Mouse (Mus musculus) hindbrain, embryonic 11.5 days (tissue): Measurements from ENCODE around the gene Cyb5r3. TPM values are rescaled to one million over a fixed set of nuclear protein-coding genes. Genes with fewer than 3 reads are reported as not detected.

Source experiments
- ATAC-seq: fragments of 200-750 bp; cut with Nextera tagmentation; 2 replicates; pipeline ENCODE4 v1.8.0; 2017; ENCODE audit warnings: mild to moderate bottlenecking, moderate TSS enrichment, moderate library complexity; ENCODE audit not compliant: low FRiP score
- DNase-seq: peaks from one replicate; pipeline ENCODE4 v3.0.0-alpha.2; 2015; ENCODE audit warnings: low spot score
- H3K27ac ChIP-seq: fragments of 300-500 bp; sonication (generic); 2 replicates; pipeline ENCODE4 v1.5.1; 2014; ENCODE audit warnings: mild to moderate bottlenecking, low read depth, low read length
- H3K27me3 ChIP-seq: fragments of 300-500 bp; sonication (generic); 2 replicates; pipeline ENCODE4 v1.6.1; 2014; ENCODE audit warnings: mild to moderate bottlenecking, low read length, moderate library complexity, mixed read lengths; ENCODE audit not compliant: control insufficient read depth, insufficient read depth
- H3K36me3 ChIP-seq: fragments of 300-500 bp; sonication (generic); 2 replicates; pipeline ENCODE4 v1.6.1; 2014; ENCODE audit warnings: mild to moderate bottlenecking, low read length, moderate library complexity, mixed read lengths; ENCODE audit not compliant: control insufficient read depth, insufficient read depth
- H3K4me1 ChIP-seq: fragments of 300-500 bp; sonication (generic); replicated peaks from 2 replicates; pipeline ENCODE4 v1.6.1; 2014; ENCODE audit warnings: low read length, mixed read lengths; ENCODE audit not compliant: control insufficient read depth, insufficient read depth
- H3K4me2 ChIP-seq: fragments of 300-500 bp; sonication (generic); replicated peaks from 2 replicates; pipeline ENCODE4 v1.6.1; 2014; ENCODE audit warnings: mild to moderate bottlenecking, low read depth, low read length
- H3K4me3 ChIP-seq: fragments of 300-500 bp; sonication (generic); 2 replicates; pipeline ENCODE4 v1.5.1; 2014; ENCODE audit warnings: low read depth, low read length
- H3K9ac ChIP-seq: fragments of 300-500 bp; sonication (generic); 2 replicates; pipeline ENCODE4 v1.6.1; 2014; ENCODE audit warnings: low read depth, low read length
- H3K9me3 ChIP-seq: fragments of 300-500 bp; sonication (generic); 2 replicates; pipeline ENCODE4 v1.6.1; 2016; ENCODE audit warnings: low read length; ENCODE audit not compliant: control insufficient read depth
- WGBS: fragments of 180-500 bp; shearing (Covaris S2); extraction: QIAGEN DNeasy Blood & Tissue Kit; methylation state at CpG from one replicate; pipeline ENCODE4 v1.1.7; 2014; 5-methylcytosine and 5-hydroxymethylcytosine counted together
- polyA plus RNA-seq: library from polyadenylated mRNA; unstranded; fragments of >200 nt; fragmentation: Nextera tagmentation; extraction: Ambion mirVana; gene quantifications from 2 replicates; pipeline ENCODE4 v1.2.1, GENCODE M21; 2014

The Cyb5r3 gene
- polyA plus RNA-seq, 1 experiment from 2014 or later = 205 TPM

GRCm38 (mm10) chr15:83204731-83205451 is 32.5 kb upstream of the Cyb5r3 start:
- Histone ChIP-seq H3K4me1 (no peaks in the 10 kb centered on the region), H3K4me2 (no peak overlapping the region), H3K4me3 (no peak overlapping the region), H3K9me3 (no peaks in the 10 kb centered on the region), H3K9ac (no peak overlapping the region), H3K27ac (no peak overlapping the region), H3K27me3 (no peaks in the 10 kb centered on the region), H3K36me3 (no peaks in the 10 kb centered on the region)
- DNase-seq = peak; percentile 77
- 0 out of 2 replicates have a peak, but pooled peaks have one; percentile 25 for ATAC-seq
- WGBS = 36% methylated on average over 7 of the region's 10 CpGs

- no peak for DNase-seq
- WGBS = 71% methylated on average over 4 of the region's 4 CpGs
- Histone ChIP-seq H3K4me3 (no peak overlapping the region), H3K4me2 (no peak overlapping the region), H3K27me3 (no peaks in the 10 kb centered on the region), H3K36me3 (no peaks in the 10 kb centered on the region), H3K4me1 (no peaks in the 10 kb centered on the region), H3K27ac (no peak overlapping the region), H3K9me3 (no peaks in the 10 kb centered on the region), H3K9ac (no peak overlapping the region)
- no peak for ATAC-seq
Measured at GRCm38 (mm10) chr15:83202412-83202811, 30.0 kb upstream of the Cyb5r3 start.

- 95% methylated on average over 4 of the region's 4 CpGs for WGBS
- Histone ChIP-seq H3K27ac (no peak overlapping the region), H3K9ac (no peak overlapping the region), H3K9me3 (no peaks in the 10 kb centered on the region), H3K4me1 (no peaks in the 10 kb centered on the region), H3K36me3 (no peaks in the 10 kb centered on the region), H3K4me3 (no peak overlapping the region), H3K4me2 (no peak overlapping the region), H3K27me3 (no peaks in the 10 kb centered on the region)
- ATAC-seq (no peak), DNase-seq (no peak)
Measured at GRCm38 (mm10) chr15:83193413-83193812, 21.0 kb upstream of the Cyb5r3 start.

GRCm38 (mm10) chr15:83182351-83182750 is 10.0 kb upstream of the Cyb5r3 start:
- DNase-seq (no peak), ATAC-seq (no peak)
- 82% methylated on average over 5 of the region's 5 CpGs for WGBS
- no peaks in the 10 kb centered on the region for H3K4me1 ChIP-seq
- no peaks in the 10 kb centered on the region for H3K36me3 ChIP-seq
- no peak overlapping the region for H3K9ac ChIP-seq
- H3K27ac ChIP-seq = no peak overlapping the region
- H3K9me3 ChIP-seq = no peaks in the 10 kb centered on the region
- no peaks in the 10 kb centered on the region for H3K27me3 ChIP-seq
- H3K4me2 ChIP-seq = no peak overlapping the region
- H3K4me3 ChIP-seq = no peak overlapping the region

GRCm38 (mm10) chr15:83181800-83182330 is 9.5 kb upstream of the Cyb5r3 start:
- Histone ChIP-seq H3K4me2 (no peak overlapping the region), H3K9ac (no peak overlapping the region), H3K4me1 (no peaks in the 10 kb centered on the region), H3K9me3 (no peaks in the 10 kb centered on the region), H3K36me3 (no peaks in the 10 kb centered on the region), H3K27me3 (no peaks in the 10 kb centered on the region), H3K4me3 (no peak overlapping the region), H3K27ac (no peak overlapping the region)
- no peak for DNase-seq
- WGBS = 52% methylated on average over 4 of the region's 4 CpGs
- no peak for ATAC-seq

GRCm38 (mm10) chr15:83180004-83180403 is 7.6 kb upstream of the Cyb5r3 start:
- 87% methylated on average over 6 of the region's 6 CpGs for WGBS
- no peak overlapping the region for H3K4me2 ChIP-seq
- no peaks in the 10 kb centered on the region for H3K36me3 ChIP-seq
- no peaks in the 10 kb centered on the region for H3K27me3 ChIP-seq
- H3K9me3 ChIP-seq = no peaks in the 10 kb centered on the region
- H3K4me3 ChIP-seq = no peak overlapping the region
- H3K9ac ChIP-seq = no peak overlapping the region
- no peaks in the 10 kb centered on the region for H3K4me1 ChIP-seq
- ATAC-seq (no peak), DNase-seq (no peak)
- H3K27ac ChIP-seq = no peak overlapping the region

GRCm38 (mm10) chr15:83176653-83177052 is 4.3 kb upstream of the Cyb5r3 start:
- no peaks in the 10 kb centered on the region for H3K36me3 ChIP-seq
- 87% methylated on average over 4 of the region's 4 CpGs for WGBS

GRCm38 (mm10) chr15:83173914-83174884 is 1.8 kb upstream of the Cyb5r3 start:
- WGBS = 88% methylated on average over 14 of the region's 14 CpGs
- Histone ChIP-seq H3K9me3 (no peaks in the 10 kb centered on the region), H3K27ac (no peak overlapping the region), H3K27me3 (no peaks in the 10 kb centered on the region), H3K4me2 (no peak overlapping the region), H3K4me1 (peaks cover 4% of the 10 kb centered on the region; the same call in 1 of the 2 replicates), H3K4me3 (no peak overlapping the region), H3K9ac (no peak overlapping the region), H3K36me3 (no peaks in the 10 kb centered on the region)
- ATAC-seq (no peak), DNase-seq (no peak)

More at GRCm38 (mm10) chr15:83176653-83177052, 4.3 kb upstream of the Cyb5r3 start:
- H3K27me3 ChIP-seq = no peaks in the 10 kb centered on the region
- no peak overlapping the region for H3K9ac ChIP-seq
- no peak overlapping the region for H3K4me3 ChIP-seq
- H3K27ac ChIP-seq = no peak overlapping the region
- DNase-seq (no peak), ATAC-seq (no peak)
- no peak overlapping the region for H3K4me2 ChIP-seq
- no peaks in the 10 kb centered on the region for H3K9me3 ChIP-seq
- no peaks in the 10 kb centered on the region; the same call in 1 of the 2 replicates for H3K4me1 ChIP-seq
